Mouse (Mus musculus) adrenal gland, adult 8-10 months (tissue): ENCODE results near the gene Rtl5. TPM values are rescaled to one million over a fixed set of nuclear protein-coding genes. Genes with fewer than 3 reads are reported as not detected.
"Not testable (repeated sequence)": the region's sequence is repeated elsewhere in the genome, so short reads cannot be mapped to it uniquely, and the experiment has no call there.

Experiments
- DNase-seq: peaks from one replicate; pipeline ENCODE4 v3.0.0; 2022
- total RNA-seq, 4 experiments: library from RNA; stranded (reverse); gene quantifications; 2 replicates each; pipeline ENCODE4 v1.2.4; 2022

The Rtl5 gene
- total RNA-seq: 10 to 100 TPM in 2 of 4 experiments, 1 to 10 TPM in 2; 7.8 to 15.2 (median 11.5) TPM

DNA sequence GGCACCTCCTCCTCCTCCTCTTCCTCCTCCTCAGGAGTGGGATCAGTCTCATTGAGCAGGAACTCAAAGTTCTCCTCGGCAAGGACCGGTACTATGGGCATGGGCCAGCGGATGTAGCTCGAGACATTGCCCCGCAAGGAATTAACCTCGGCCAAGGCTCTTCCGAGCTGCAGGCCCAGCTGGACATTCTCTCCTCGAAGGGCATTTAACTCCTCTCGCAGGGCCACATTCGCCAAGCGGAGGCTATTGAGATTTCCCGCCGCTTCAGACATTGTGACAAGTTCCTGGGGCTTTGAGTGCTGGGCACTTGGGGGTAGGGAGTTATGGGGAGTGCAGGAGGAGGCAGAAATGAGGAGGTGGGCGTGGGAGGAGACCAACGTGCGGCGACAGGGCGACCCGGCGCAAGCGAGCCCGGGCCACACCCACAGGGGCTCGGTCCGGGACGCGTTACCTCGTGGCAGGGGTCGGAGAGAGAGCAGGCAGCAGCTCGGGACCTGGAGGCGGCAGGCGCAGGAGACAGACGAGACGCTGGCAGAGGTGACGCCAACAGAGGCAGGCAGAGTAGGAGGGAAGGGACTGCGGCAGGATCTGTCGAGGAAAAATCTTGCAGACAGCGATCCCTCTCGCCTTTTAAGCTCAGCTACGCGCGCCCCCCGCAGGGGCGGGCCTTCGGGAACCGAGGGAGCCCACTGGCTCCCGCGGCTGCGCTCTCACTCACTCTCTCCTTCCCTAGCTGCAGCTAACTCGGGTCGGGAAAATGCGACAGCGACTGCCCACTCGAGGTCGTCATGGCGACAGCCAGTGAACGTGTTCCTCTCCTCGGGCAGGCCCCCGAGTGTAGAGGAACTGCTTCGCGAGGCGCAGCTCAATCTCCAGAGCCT, at the start of gene Rtl5:
TSS of gene Rtl5 (minus strand) at position 714 of the 881 bp plus-strand sequence.
- peak; percentile 72 for DNase-seq

DNA sequence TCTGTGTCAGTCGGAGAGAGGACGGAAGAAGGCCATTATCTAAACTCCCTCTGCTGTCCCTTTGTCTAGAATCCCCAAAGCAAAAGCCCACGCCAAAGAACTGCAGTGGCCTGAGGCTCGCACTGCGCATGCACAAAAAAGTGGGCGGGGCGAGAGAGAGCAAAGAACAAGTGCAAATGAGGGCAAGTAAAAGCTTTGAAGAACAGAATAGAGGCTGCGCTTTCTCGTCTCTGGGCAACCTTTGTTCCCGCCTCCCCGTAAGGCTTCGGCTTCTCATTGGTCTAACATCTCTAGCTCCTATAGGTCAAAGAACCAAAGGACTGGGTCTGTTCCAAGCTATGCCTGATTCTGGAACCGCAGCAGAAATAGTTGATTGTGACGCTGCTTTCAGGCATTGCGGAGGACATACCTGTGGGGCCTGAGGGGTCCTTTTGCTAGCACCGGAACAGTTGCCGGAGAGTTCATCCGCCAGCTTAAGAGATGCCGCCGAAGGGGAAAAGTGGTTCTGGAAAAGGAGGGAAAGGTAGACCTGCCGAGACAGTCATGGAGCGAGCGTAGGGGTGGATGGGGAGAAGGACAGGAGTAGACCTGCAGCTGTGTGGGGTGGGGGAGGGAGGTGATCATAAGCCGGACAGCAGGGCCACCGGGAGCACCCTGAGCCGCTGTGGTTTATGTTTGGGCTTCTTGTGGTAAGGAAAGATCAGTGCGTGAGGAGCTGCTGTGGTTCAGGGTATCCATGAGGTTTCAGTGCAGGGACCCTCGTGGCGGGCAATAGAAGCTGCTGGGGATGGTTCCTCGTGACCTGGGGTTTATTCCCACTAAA, 48.1 kb upstream of the Rtl5 start, which contains the start of gene Pin4:
TSS of gene Pin4 (plus strand) at position 406 of the 823 bp plus-strand sequence.
- DNase-seq: peak; percentile 93

- DNase-seq: no peak
Observed at GRCm38 (mm10) chrX:102115676-102116075, 44.6 kb upstream of the Rtl5 start.

- DNase-seq: not testable (repeated sequence)
Observed at GRCm38 (mm10) chrX:102109349-102109748, 38.2 kb upstream of the Rtl5 start.

DNA sequence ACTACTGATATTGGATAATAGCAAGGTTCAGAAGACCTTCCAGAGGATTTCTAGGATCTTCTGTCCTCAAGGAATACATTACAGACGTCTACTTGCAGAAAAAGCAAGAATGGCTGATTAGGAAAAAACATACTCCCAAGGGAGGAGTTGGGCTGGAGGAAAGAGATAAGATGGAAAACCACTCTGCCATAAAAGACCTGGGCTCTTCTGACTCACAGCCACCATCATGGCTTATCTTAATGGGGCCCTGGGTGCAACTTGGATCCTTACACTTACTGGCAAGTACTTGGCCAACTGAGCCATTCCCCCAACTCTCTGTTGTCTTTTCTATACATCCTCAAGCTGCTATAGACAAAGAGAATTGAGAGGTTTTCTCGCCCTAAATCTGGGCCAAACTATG, 32.7 kb upstream of the Rtl5 start:
- not testable (repeated sequence) for DNase-seq

- no peak for DNase-seq
Observed at GRCm38 (mm10) chrX:102101886-102102285, 30.8 kb upstream of the Rtl5 start.

GRCm38 (mm10) chrX:102094381-102094904, 23.3 kb upstream of the Rtl5 start:
- DNase-seq: no peak

GRCm38 (mm10) chrX:102090605-102091004, 19.5 kb upstream of the Rtl5 start:
- no peak for DNase-seq

DNA sequence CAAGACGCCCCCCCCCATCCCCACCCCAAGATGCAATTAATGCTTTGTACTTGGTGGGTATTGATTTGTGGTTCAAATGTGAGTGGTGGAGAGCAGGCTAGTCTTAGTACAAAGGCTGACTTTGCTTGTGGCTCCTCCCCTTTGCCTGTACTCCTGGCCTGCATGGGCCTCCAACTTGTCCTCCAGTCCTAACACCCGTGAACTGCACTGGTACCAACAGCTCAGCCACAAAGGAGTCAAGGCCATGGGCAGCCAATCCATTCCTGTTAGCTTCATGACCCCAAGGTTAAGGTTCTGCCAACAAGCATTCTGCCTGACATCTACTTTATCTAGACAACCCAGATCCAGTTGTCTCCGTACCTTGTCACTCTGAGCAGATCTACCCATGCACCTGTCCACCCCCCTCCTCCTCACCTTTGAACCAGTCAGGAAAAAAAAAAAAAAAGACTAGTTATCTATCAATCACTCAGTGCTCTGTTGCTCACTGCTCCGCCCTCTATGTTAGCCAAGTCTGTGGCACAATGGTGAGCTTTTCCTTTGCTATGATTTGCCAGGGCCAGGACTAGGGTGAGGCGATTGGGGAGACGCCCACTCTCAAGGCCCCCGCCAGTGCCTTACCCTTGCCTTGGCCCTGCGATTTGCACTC, 14.8 kb upstream of the Rtl5 start:
- no peak for DNase-seq

DNA sequence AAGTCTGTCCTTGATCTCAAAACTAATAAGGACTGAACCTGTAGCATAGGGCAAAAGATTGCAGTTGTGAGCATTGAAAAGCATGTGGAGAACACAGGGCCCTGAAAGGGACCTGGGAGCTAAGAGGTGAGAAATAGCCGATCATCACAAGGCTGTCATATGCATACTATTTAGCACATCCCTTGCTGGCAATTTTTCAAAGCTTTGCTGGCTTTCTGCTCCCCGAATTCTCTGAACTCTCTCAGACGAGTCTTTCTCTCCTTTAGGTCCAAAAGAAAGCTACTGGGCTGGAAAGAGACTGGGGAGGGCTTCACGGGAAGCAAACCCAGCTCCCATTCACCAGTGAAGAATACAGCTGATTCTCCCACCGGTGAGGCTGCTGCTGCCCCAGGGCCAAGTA, 11.2 kb upstream of the Rtl5 start:
- no peak for DNase-seq

DNA sequence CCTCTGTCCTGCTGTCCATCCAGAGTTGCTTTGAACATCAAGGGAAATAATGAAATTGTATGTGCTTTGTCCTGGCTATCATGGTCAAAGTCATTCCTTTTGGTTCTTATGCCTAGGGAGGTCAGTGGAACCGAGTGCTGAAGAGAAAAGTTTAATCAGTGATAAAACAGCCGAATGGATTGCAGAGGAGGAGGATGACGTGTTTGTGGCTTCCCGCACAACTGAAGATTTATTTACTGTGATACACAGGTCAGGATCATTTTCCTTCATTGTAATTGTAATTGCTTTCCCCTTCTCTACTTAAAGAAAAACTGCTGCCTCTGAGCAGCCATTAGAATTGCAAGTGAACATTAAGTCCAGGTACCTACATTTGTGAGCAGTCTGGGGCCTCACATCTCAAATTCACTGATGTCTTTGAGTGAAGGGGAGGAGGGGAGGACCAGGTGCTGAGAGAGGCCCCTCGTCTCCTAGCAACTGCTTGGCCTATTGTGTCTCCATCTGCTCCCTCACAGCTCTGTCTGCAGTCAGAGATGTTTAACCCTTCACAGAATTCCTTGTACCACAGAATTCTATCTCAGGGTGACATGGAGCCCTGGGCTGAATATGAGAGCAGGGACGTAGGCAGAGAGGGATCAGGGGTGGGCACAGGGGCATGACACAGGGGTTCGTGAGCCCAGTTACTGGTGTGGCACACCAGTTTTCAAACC, 10.6 kb upstream of the Rtl5 start:
- DNase-seq: no peak

DNA sequence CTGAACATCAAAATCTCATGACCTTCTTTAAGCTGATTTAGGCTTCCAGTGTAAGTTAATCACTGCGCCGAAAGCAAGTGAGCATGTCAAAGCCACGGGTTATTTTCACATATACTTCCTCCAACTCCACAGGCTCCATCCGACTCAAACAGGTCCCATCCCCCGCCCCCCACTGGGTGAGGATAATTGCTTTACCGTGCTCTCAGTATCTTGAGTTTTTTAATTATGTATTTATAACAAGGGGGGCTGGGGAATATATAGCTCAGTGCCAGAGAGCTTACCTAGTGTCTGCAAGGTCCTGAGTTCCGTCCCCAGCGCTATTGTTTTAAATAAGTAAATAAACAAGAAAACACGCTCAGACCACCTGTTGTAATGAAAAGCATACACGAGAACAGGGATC, 10.0 kb upstream of the Rtl5 start:
- DNase-seq: no peak

DNA sequence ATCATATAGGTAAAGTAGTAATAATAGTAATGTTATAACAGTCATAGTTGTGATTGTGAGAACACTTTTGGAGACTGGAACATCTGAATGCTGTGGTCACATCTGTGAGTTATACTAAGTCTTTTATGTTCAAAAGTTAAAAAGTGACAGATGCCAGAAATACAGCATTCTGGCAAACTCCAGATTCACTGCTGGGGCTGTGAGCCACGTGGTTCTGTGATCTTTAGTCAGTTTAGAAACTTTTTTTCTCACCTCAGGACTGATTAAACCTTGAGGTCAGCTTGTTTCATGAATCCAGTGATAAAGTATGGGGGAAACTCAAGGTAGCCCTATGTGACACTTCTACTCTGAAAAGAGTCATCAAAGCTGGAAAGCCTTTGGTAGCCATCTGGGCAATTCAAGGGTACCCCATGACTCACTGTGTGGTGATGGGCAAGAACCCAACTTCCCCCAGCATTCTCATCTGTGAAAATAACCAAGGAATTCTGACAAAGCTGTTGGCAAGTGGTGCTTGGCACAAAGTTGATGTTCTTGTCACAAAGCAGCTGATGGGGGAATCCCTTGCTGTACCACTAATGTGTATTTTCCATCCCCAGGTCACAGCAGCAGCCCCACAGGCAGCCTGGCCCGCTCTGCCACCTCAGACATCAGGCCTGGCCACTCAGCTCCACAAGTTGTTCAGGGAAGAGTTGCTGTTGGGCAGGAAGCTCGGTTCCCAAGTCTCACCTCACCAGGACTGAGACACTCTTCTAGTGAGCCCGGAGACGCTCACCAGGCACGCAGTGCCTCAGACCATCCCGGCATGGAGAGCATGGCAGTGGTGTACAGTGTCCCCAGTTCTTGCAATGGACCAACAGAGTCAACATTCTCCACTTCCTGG, 6.0 kb upstream of the Rtl5 start:
- DNase-seq: no peak

DNA sequence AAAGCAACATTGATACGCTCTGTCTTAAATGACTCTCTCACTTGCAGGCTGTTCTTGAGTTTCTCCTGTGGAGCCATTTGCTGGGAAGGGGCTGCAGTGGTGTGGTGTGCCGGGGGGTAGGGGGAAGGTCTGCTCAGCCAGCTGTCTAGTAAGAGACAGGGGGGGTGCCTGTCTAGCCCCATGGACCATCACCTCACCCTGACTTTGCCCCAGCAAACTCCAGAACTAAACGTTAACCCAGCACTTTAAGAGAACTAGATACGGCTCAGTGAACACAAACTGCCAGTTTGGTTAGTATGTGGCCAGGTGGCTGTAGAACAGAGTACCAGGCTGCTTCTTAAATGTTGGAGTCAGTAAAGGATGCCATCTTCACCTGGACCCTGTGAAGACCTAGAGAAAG, 4.1 kb upstream of the Rtl5 start:
- DNase-seq: no peak

- no peak for DNase-seq
Observed at GRCm38 (mm10) chrX:102074435-102074834, 3.3 kb upstream of the Rtl5 start.

DNA sequence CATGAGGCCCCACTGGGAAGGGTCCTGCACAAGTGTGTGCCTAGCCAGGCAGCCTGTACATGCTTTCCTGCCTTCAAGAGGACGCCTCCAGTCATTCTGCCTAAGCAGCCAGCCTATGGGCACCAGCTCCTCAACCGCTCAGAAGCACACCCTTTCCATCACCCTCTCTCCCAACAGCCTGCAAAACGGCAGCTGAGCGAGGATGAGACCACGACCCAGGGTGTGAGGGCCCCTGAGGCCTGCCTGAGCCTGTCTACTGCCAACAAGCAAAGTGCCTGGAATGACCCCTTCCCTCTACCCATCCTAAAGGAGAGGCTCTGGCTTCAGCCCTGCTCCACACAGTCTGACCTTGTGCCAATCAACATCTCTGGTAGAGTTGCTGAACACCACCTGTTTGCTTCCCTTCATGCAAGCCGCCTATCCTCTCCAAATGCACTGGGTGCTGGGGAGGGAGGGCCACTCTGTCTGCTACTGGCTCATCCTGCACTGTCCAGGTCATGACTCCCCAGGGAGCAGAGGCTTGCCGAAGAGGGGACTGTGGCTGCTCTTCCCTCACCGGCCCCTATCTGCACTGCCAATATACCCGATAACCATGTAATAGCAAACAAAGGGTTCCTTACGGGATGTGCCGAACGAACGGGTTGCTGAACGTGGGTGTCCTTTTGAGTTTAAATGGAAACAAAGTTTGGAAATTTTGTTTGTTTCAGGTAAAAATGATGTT, 2.7 kb upstream of the Rtl5 start:
- no peak for DNase-seq

DNA sequence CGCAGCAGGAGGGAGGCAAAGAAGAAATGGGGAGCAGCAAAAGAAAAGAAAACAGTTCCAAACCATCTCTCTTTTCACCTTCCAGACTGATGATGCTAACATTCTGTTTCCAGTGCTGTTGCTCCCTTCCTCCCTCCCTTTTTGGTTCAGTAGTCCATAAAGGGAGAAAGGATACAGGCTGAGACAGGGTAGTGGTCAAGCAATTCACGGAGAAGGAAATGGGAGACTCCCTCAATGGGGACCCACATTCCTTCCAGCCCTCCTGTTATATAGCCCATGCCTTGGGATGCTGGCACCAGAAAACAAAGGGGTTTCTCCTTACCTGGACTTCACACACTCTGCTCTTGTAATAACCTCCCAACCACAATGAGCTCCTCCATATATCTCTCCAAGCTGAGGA, 413 bp upstream of the Rtl5 start:
- DNase-seq: no peak

- no peak for DNase-seq
Observed at GRCm38 (mm10) chrX:102068811-102069540, 2.1 kb downstream of the Rtl5 start.

DNA sequence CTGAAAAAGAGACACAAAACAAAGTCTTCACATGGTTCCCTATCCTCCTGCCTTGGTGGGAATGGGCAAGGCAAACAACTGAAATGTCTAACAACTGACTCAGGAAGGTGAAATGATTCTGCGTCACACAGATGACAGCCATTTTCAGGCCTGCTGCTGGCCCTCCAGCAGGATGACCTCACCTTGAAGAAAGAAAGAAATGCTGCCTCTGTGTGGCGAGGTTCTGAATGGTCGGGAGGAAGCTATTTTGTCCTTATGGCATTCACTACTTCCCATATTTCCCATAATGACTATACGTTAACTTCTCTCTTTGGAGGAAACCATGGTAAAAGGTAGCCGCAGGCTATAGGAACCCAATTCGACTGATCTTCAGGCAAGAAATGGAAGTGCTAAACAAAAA, 4.0 kb downstream of the Rtl5 start:
- no peak for DNase-seq

DNA sequence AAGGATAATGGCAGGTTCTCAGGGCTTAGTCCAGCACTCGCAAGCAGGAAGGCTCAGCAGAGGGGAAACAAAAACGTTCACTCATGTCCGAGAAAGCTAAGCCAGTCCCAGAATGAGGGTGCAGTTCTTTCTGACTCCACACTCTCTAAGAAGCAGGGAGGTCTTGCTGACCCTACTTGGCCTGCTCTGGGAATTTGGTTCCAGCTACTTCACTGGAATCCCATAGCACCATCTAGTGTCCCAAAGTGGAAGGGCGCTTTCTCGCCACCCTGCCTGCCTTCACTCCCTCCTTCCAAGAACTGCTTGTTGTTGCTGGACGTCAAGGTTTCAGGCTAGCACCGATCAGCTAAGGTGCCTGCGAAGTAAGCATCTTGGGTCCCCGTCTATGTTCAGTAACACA, 5.0 kb downstream of the Rtl5 start:
- peak; percentile 26 for DNase-seq
